ENCODE assay signal across 8 mouse cellular contexts in the genomic region with DNA sequence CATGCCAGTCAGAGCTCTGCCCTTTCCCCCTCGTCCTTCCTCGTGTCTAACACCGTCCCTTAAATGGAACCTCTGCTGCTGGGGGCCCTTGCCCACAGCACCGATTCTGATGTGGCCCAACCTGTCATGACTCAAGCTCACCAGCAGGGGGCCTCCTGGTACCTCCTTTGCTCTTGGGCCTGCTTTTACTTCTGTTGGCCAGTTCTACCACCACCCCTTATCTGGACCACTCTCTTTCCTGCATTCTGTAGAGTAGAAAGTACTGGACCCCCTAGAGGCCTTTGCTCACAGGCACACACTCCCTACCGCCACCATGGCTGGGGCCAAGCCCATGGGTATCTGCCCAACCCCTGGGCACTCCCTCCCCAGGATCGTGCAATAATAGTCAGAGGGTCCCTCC. TPM values are rescaled to one million over a fixed set of nuclear protein-coding genes. Genes with fewer than 3 reads are reported as not detected.
DNase-seq lines count a peak whose midpoint lies in the region; ATAC-seq and TF ChIP-seq lines count a peak whose summit lies in the region.

No protein-coding gene starts in this region.

- H3K79me2 ChIP-seq in C2C12 (ENCODE audit: control insufficient read depth, insufficient read depth): no peaks in the 10 kb centered on the region

- TF ChIP-seq CTCF in gastrocnemius, adult 2 months (IDR thresholded peaks at IDR 0.05): peak; percentile 91
- TF ChIP-seq CTCF in C2C12 (IDR thresholded peaks at IDR 0.05; ENCODE audit: control insufficient read depth, insufficient read depth, insufficient read length): peak; percentile 69
- TF ChIP-seq CTCF in midbrain, postnatal 0 days (IDR thresholded peaks at IDR 0.05): peak; percentile 84

- H3K27ac ChIP-seq in gastrocnemius, adult 2 months: no peak overlapping the region
- H3K27ac ChIP-seq in midbrain, postnatal 0 days (ENCODE audit: low read depth, low read length): no peak overlapping the region

- H3K9me3 ChIP-seq in midbrain, postnatal 0 days (ENCODE audit: low read length): no peaks in the 10 kb centered on the region

- H3K79me3 ChIP-seq in C2C12 (ENCODE audit: low read depth): no peaks in the 10 kb centered on the region

- DNase-seq in gastrocnemius, adult 2 months: no peak
- no peak for DNase-seq in gastrocnemius, postnatal 36 days
- DNase-seq in brain, adult 2 months (ENCODE audit: low read depth, low spot score): peak; percentile 57
- peak; percentile 63 to 74 for DNase-seq in heart, postnatal 14 days
- peak; percentile 24 to 62 for DNase-seq in left cerebral cortex, postnatal 10 days (ENCODE audit: extremely low spot score in 1 of 2, low spot score in 2 of 2)
- DNase-seq in midbrain, postnatal 0 days (ENCODE audit: low spot score): peak; percentile 64
- peak; percentile 39 to 40 for DNase-seq in thymus, postnatal 36 days

- no peaks in the 10 kb centered on the region for H3K4me1 ChIP-seq in midbrain, postnatal 0 days (ENCODE audit: insufficient read depth, low read length)

- no peaks in the 10 kb centered on the region for H3K27me3 ChIP-seq in C2C12 (ENCODE audit: control insufficient read depth, insufficient read depth, insufficient read length)
- H3K27me3 ChIP-seq in midbrain, postnatal 0 days (ENCODE audit: insufficient read depth, low read length): no peaks in the 10 kb centered on the region

- no peak overlapping the region for H3K4me2 ChIP-seq in midbrain, postnatal 0 days (ENCODE audit: low read depth, low read length, poor library complexity, severe bottlenecking)

- ATAC-seq in midbrain, postnatal 0 days (ENCODE audit: low FRiP score): 0 out of 2 replicates have a peak, but pooled peaks have one; percentile 29

- intact Hi-C loops in gastrocnemius, adult 2 months (cut with DNase I): loop anchor here (2.0 to 5.0 kb wide), 3 partner anchors 69 to 90 kb away; no protein-coding TSS in a partner anchor
- intact Hi-C loops in gastrocnemius, postnatal 36 days (cut with DNase I): loop anchor here (1.0 to 5.0 kb wide), 4 partner anchors 28 to 89 kb away; a partner anchor contains a TSS
- intact Hi-C loops in heart, postnatal 14 days (cut with DNase I): loop anchor here (2.0 kb wide), 1 partner anchor 90 kb away; no protein-coding TSS in a partner anchor
- intact Hi-C loops in left cerebral cortex, postnatal 10 days (cut with DNase I): loop anchor here (5.0 kb wide), 1 partner anchor 111 kb away; no protein-coding TSS in a partner anchor

- no peak overlapping the region for H3K4me3 ChIP-seq in gastrocnemius, adult 2 months
- H3K4me3 ChIP-seq in C2C12 (ENCODE audit: insufficient read depth, poor library complexity, severe bottlenecking): no peak overlapping the region
- H3K4me3 ChIP-seq in midbrain, postnatal 0 days (ENCODE audit: low read depth, low read length): no peak overlapping the region

- no peak overlapping the region for H3ac ChIP-seq in C2C12 (ENCODE audit: control insufficient read depth, insufficient read length, low read depth)

- peaks cover 4% of the 10 kb centered on the region for H3K36me3 ChIP-seq in C2C12 (ENCODE audit: control insufficient read depth, insufficient read depth)
- peaks cover 29% of the 10 kb centered on the region for H3K36me3 ChIP-seq in midbrain, postnatal 0 days (ENCODE audit: insufficient read depth, low read length)

- no peak overlapping the region for H3K9ac ChIP-seq in midbrain, postnatal 0 days (replicated peaks; ENCODE audit: low read length, poor library complexity, severe bottlenecking)

- 50% methylated on average over 6 of the region's 6 CpGs for WGBS in midbrain, postnatal 0 days

TF ChIP-seq in C2C12, 6 proteins besides CTCF, POLR2A, EP300 and RAD21:
- TF ChIP-seq MAX (IDR thresholded peaks at IDR 0.05) (no peak), USF1 (IDR thresholded peaks at IDR 0.05; ENCODE audit: low read depth) (no peak), MYOD1 (IDR thresholded peaks at IDR 0.05; ENCODE audit: control insufficient read depth, insufficient read length, low read depth) (no peak), CEBPB (IDR thresholded peaks at IDR 0.05; ENCODE audit: low read depth) (no peak), MYOG (IDR thresholded peaks at IDR 0.05; ENCODE audit: control insufficient read depth, extremely low read depth, insufficient read length) (no peak), FOSL1 (IDR thresholded peaks at IDR 0.05; ENCODE audit: insufficient read depth, low read length, poor library complexity, severe bottlenecking) (no peak)

RNA-seq across cellular contexts. Expression of a gene that starts 53.6 kb away (rescaled TPM):
- total RNA-seq in gastrocnemius, adult 2 months (2021): 10 to 100 TPM in 1 of 2 experiments, 1 to 10 TPM in 1; 8.1 to 11.7 TPM
- 1 to 10 TPM; 8.3 to 9.8 TPM for total RNA-seq in gastrocnemius, postnatal 36 days (2021)
- polyA plus RNA-seq in C2C12 (2012; fragmentation: generic; extraction: Trizol): 19.4 TPM
- total RNA-seq in heart, postnatal 14 days (2021): 10 to 100 TPM; 21.2 to 22.9 TPM
- total RNA-seq in left cerebral cortex, postnatal 10 days (2021): 10 to 100 TPM; 37.3 to 40.9 TPM
- 29.5 and 34.9 TPM in 2 replicates for total RNA-seq in midbrain, postnatal 0 days (2014; rRNA removed)
- polyA plus RNA-seq in midbrain, postnatal 0 days (2015; fragmentation: Nextera tagmentation; extraction: Ambion mirVana): 11.8 and 12.8 TPM in 2 replicates

RNA-seq across cellular contexts. Expression of a gene that starts 56.8 kb away (rescaled TPM):
- total RNA-seq in gastrocnemius, adult 2 months (2021): 1 to 10 TPM; 1.1 TPM
- 1 to 10 TPM in 1 of 2 experiments, under 1 TPM in 1; 0.59 to 1.0 TPM for total RNA-seq in gastrocnemius, postnatal 36 days (2021)
- polyA plus RNA-seq in C2C12 (2012; fragmentation: generic; extraction: Trizol): 4.4 TPM
- total RNA-seq in heart, postnatal 14 days (2021): 1 to 10 TPM; 3.5 to 5.1 TPM
- not detected for total RNA-seq in left cerebral cortex, postnatal 10 days (2021)
- 0.77 and 1.2 TPM in 2 replicates for total RNA-seq in midbrain, postnatal 0 days (2014; rRNA removed)
- 0.27 and 0.49 TPM in 2 replicates for polyA plus RNA-seq in midbrain, postnatal 0 days (2015; fragmentation: Nextera tagmentation; extraction: Ambion mirVana)

Comparison
In these comparisons a context has a peak if more than half of its experiments do, and no peak if none do; other contexts are left out.
1. DNase-seq: peak in brain, adult 2 months (single experiment), heart, postnatal 14 days (2 of 2), left cerebral cortex, postnatal 10 days (2 of 2), midbrain, postnatal 0 days (single experiment) and thymus, postnatal 36 days (2 of 2); none in gastrocnemius, adult 2 months (single experiment) and gastrocnemius, postnatal 36 days (0 of 2).
2. Peak in every context shown above with its lines, with median percentiles within 50 percentile points of each other: CTCF ChIP-seq.